Mouse (Mus musculus) MEL (cell line): ENCODE results near the gene Atxn7l3. TPM values are rescaled to one million over a fixed set of nuclear protein-coding genes. Genes with fewer than 3 reads are reported as not detected.

Experiments
- DNase-seq: peaks from one replicate; pipeline ENCODE4 v3.0.0; 2011; ENCODE audit warnings: low read depth, low spot score
- H3K27ac ChIP-seq: 2 replicates; pipeline ENCODE4 v1.5.1; 2012; ENCODE audit warnings: low read depth, mild to moderate bottlenecking, control low read depth, low read length, moderate library complexity; ENCODE audit not compliant: control insufficient read depth
- H3K27me3 ChIP-seq, 2 experiments: fragments of 150-350 bp in 1 of 2; sonication (generic) in 1 of 2; 2 replicates each; pipeline ENCODE4 v1.6.1; 2012; ENCODE audit warnings: low read length in 2 of 2, mild to moderate bottlenecking in 2 of 2, improper control_type of control experiment in 1 of 2, moderate library complexity in 1 of 2; ENCODE audit not compliant: insufficient read depth in 2 of 2, control insufficient read depth in 1 of 2
- H3K36me3 ChIP-seq, 2 experiments: 2 replicates each; pipeline ENCODE4 v1.6.1; 2012 to 2014; ENCODE audit warnings: low read length in 2 of 2, improper control_type of control experiment in 1 of 2, inconsistent platforms in 1 of 2, mild to moderate bottlenecking in 1 of 2; ENCODE audit not compliant: insufficient read depth in 2 of 2, control insufficient read depth in 1 of 2
- H3K4me1 ChIP-seq, 2 experiments: fragments of 150-350 bp in 1 of 2; sonication (generic) in 1 of 2; 2 replicates each; pipeline ENCODE4 v1.6.1; 2012; ENCODE audit warnings: low read length in 2 of 2, improper control_type of control experiment in 1 of 2, mild to moderate bottlenecking in 1 of 2; ENCODE audit not compliant: insufficient read depth in 2 of 2, control insufficient read depth in 1 of 2
- H3K4me3 ChIP-seq, 2 experiments: fragments of 150-350 bp in 1 of 2; sonication (generic) in 1 of 2; 2 replicates each; pipeline ENCODE4 v1.5.1; 2012; ENCODE audit warnings: low read depth in 2 of 2, low read length in 2 of 2, mild to moderate bottlenecking in 2 of 2, moderate library complexity in 2 of 2, control low read depth in 1 of 2, improper control_type of control experiment in 1 of 2; ENCODE audit not compliant: control insufficient read depth in 1 of 2, insufficient read depth in 1 of 2
- H3K79me2 ChIP-seq: 2 replicates; pipeline ENCODE4 v1.6.1; 2012; ENCODE audit warnings: mild to moderate bottlenecking, low read length, moderate library complexity; ENCODE audit not compliant: control insufficient read depth, poor library complexity, insufficient read depth
- H3K9ac ChIP-seq: 2 replicates; pipeline ENCODE4 v1.6.1; 2012; ENCODE audit warnings: low read depth, mild to moderate bottlenecking, control low read depth, low read length, moderate library complexity; ENCODE audit not compliant: control insufficient read depth, poor library complexity, severe bottlenecking
- H3K9me3 ChIP-seq: fragments of 150-350 bp; sonication (generic); replicated peaks from 2 replicates; pipeline ENCODE4 v1.6.1; 2012; ENCODE audit warnings: mild to moderate bottlenecking, low read length, improper control_type of control experiment, moderate library complexity; ENCODE audit not compliant: insufficient read depth
- CHD1 ChIP-seq: IDR thresholded peaks from 2 replicates; pipeline ENCODE4 v1.6.1; 2012; ENCODE audit warnings: low read depth, mild to moderate bottlenecking, inconsistent platforms, low read length, improper control_type of control experiment
- CTCF ChIP-seq, 3 experiments: IDR thresholded peaks in 2 of 3; conservative IDR thresholded peaks in 1 of 3; 2 replicates each; pipeline ENCODE4 v1.5.1; 2011 to 2012; ENCODE audit warnings: low read length in 3 of 3, low read depth in 2 of 3, mild to moderate bottlenecking in 2 of 3, improper control_type of control experiment in 1 of 3, inconsistent platforms in 1 of 3, mixed read lengths in 1 of 3, moderate library complexity in 1 of 3; ENCODE audit not compliant: control insufficient read depth in 1 of 3, insufficient read depth in 1 of 3, poor library complexity in 1 of 3, severe bottlenecking in 1 of 3
- E2F4 ChIP-seq: IDR thresholded peaks from 2 replicates; pipeline ENCODE4 v1.6.1; 2011; ENCODE audit warnings: low read depth, low read length, improper control_type of control experiment, borderline replicate concordance
- GABPA ChIP-seq: IDR thresholded peaks from 2 replicates; pipeline ENCODE4 v1.6.1; 2012; ENCODE audit warnings: low read depth, mild to moderate bottlenecking, inconsistent platforms, low read length, improper control_type of control experiment, moderate library complexity
- HCFC1 ChIP-seq: IDR thresholded peaks from 2 replicates; pipeline ENCODE4 v1.6.1; 2012; ENCODE audit warnings: low read depth, mild to moderate bottlenecking, inconsistent platforms, low read length, improper control_type of control experiment, moderate library complexity
- MAX ChIP-seq: IDR thresholded peaks from 2 replicates; pipeline ENCODE4 v1.6.1; 2011; ENCODE audit warnings: low read length, improper control_type of control experiment
- MAZ ChIP-seq: IDR thresholded peaks from 2 replicates; pipeline ENCODE4 v1.6.1; 2012; ENCODE audit warnings: low read depth, mild to moderate bottlenecking, inconsistent platforms, low read length, improper control_type of control experiment
- MXI1 ChIP-seq: IDR thresholded peaks from 2 replicates; pipeline ENCODE4 v1.6.1; 2011; ENCODE audit warnings: mild to moderate bottlenecking, low read depth, low read length, improper control_type of control experiment
- NELFE ChIP-seq: IDR thresholded peaks from 2 replicates; pipeline ENCODE4 v1.6.1; 2011; ENCODE audit warnings: low read depth, low read length, improper control_type of control experiment
- POLR2AphosphoS2 ChIP-seq: IDR thresholded peaks from 2 replicates; pipeline ENCODE4 v1.6.1; 2011; ENCODE audit warnings: low read length, improper control_type of control experiment
- SIN3A ChIP-seq: IDR thresholded peaks from 2 replicates; pipeline ENCODE4 v1.6.1; 2012; ENCODE audit warnings: low read length, improper control_type of control experiment, inconsistent platforms
- SMC3 ChIP-seq: IDR thresholded peaks from 2 replicates; pipeline ENCODE4 v1.6.1; 2011; ENCODE audit warnings: low read depth, low read length, improper control_type of control experiment
- TCF12 ChIP-seq: IDR thresholded peaks from 2 replicates; pipeline ENCODE4 v1.6.1; 2014; ENCODE audit warnings: low read depth, mild to moderate bottlenecking, inconsistent platforms, low read length, improper control_type of control experiment, moderate library complexity
- ZMIZ1 ChIP-seq: IDR thresholded peaks from 2 replicates; pipeline ENCODE4 v1.6.1; 2012; ENCODE audit warnings: low read depth, mild to moderate bottlenecking, inconsistent platforms, low read length, improper control_type of control experiment, moderate library complexity
- polyA plus RNA-seq, 2 experiments: library from polyadenylated mRNA; stranded (reverse) in 1 of 2; unstranded in 1 of 2; fragments of >175 nt in 1 of 2; fragments of >200 nt in 1 of 2; gene quantifications; 2 replicates each; pipeline versions ENCODE4 v1.2.1 to v1.2.4; 2012; ENCODE audit warnings: low replicate concordance in 2 of 2, low read depth in 1 of 2; ENCODE audit not compliant: insufficient read length in 2 of 2, insufficient read depth in 1 of 2, missing spikeins in 1 of 2
- total RNA-seq: library from RNA; depleted of rRNA; stranded (reverse); fragments of 300-350 nt; gene quantifications from 2 replicates; pipeline ENCODE4 v1.2.3, GENCODE M21; 2012

Gene Atxn7l3
- total and polyA plus RNA-seq, 3 experiments, result 39.4 to 53.0 (median 46.7) TPM

GRCm38 (mm10) chr11:102287485-102287884 is 8.9 kb downstream of the Atxn7l3 start:
- H3K9me3 ChIP-seq, result no peaks in the 10 kb centered on the region
- peaks cover 9% of the 10 kb centered on the region for H3K79me2 ChIP-seq
- no peak overlapping the region for H3K27ac ChIP-seq
- no peak for DNase-seq
- H3K9ac ChIP-seq, result no peak overlapping the region
- no peak overlapping the region for H3K4me3 ChIP-seq
- TF ChIP-seq POLR2AphosphoS2 (peak; percentile 10; the same call in 1 of the 2 replicates), ZMIZ1 (no peak)
- H3K4me1 ChIP-seq, result peaks cover 0 to 3% of the 10 kb centered on the region in 2 experiments; a peak in 2 of 4 replicates
- H3K27me3 ChIP-seq, result no peaks in the 10 kb centered on the region
- H3K36me3 ChIP-seq, result peaks cover 0 to 6% of the 10 kb centered on the region in 2 experiments; a peak in 3 of 4 replicates

- no peaks in the 10 kb centered on the region for H3K27me3 ChIP-seq
- no peak for DNase-seq
- H3K9me3 ChIP-seq, result no peaks in the 10 kb centered on the region
- peaks cover 0 to 3% of the 10 kb centered on the region in 2 experiments; a peak in 2 of 4 replicates for H3K4me1 ChIP-seq
- TF ChIP-seq MAZ, result peak; percentile 70; the same call in 1 of the 2 replicates
- no peak for TF ChIP-seq E2F4
- no peak for TF ChIP-seq GABPA
- no peak for TF ChIP-seq CTCF (IDR thresholded peaks at IDR 0.05 in 2 of 3, conservative IDR thresholded peaks at IDR 0.05 in 1 of 3; ENCODE audit: control insufficient read depth in 1 of 3, insufficient read depth in 1 of 3, low read depth in 2 of 3, low read length in 3 of 3, poor library complexity in 1 of 3, severe bottlenecking in 1 of 3)
- TF ChIP-seq NELFE, result peak; percentile 14; the same call in 1 of the 2 replicates
- 0 out of 2 replicates have a peak, but pooled peaks have one; percentile 10 for TF ChIP-seq MAX
- TF ChIP-seq HCFC1, result peak; percentile 8; the same call in 1 of the 2 replicates
- peak; percentile 75 for TF ChIP-seq MXI1
- TF ChIP-seq ZMIZ1, result peak; percentile 62; the same call in 1 of the 2 replicates
- peak; percentile 7; the same call in 1 of the 2 replicates for TF ChIP-seq TCF12
- TF ChIP-seq POLR2AphosphoS2, result peak; percentile 59; the same call in 1 of the 2 replicates
- peak; percentile 95 for TF ChIP-seq CHD1
- peak; percentile 59 for TF ChIP-seq SIN3A
- TF ChIP-seq SMC3, result 0 out of 2 replicates have a peak, but pooled peaks have one; percentile 1
- peaks cover 9% of the 10 kb centered on the region for H3K79me2 ChIP-seq
- H3K36me3 ChIP-seq, result peaks cover 0 to 6% of the 10 kb centered on the region in 2 experiments; a peak in 2 of 4 replicates
- H3K9ac ChIP-seq, result peak overlapping the region; percentile 83
- peak overlapping the region; percentile 91 for H3K27ac ChIP-seq
- peak overlapping the region; percentile 69 to 81 for H3K4me3 ChIP-seq
These were observed 11.2 kb downstream of the Atxn7l3 start for GRCm38 (mm10) chr11:102285095-102285834.
